8 mouse cellular contexts compared by ENCODE assay signal in genomic region chr13:107021461-107022265, GRCm38 (mm10). TPM values are rescaled to one million over a fixed set of nuclear protein-coding genes. Genes with fewer than 3 reads are reported as not detected.
DNase-seq lines count a peak whose midpoint lies in the region; ATAC-seq lines count a peak whose summit lies in the region.

Gene Kif2a, minus strand, starts transcription at chr13:107022126.

- peak; percentile 42 for ATAC-seq in CD4-positive, CD25-positive, alpha-beta regulatory T cell, adult 4 months
- peak; percentile 67 for ATAC-seq in forebrain, embryonic 13.5 days
- ATAC-seq in neural tube, embryonic 15.5 days (ENCODE audit: low FRiP score): peak; percentile 72

- no peaks in the 10 kb centered on the region for H3K27me3 ChIP-seq in forebrain, embryonic 13.5 days
- no peaks in the 10 kb centered on the region for H3K27me3 ChIP-seq in neural tube, embryonic 15.5 days (replicated peaks)

- H3K27ac ChIP-seq in brown adipose tissue, adult 24 weeks (replicated peaks; ENCODE audit: low read depth, low read length): peak within 1 kb of the TSS; percentile 73
- H3K27ac ChIP-seq in forebrain, embryonic 13.5 days: peak within 1 kb of the TSS; percentile 96
- peak within 1 kb of the TSS; percentile 98 for H3K27ac ChIP-seq in neural tube, embryonic 15.5 days (replicated peaks)

- intact Hi-C loops in heart, postnatal 10 days (cut with DNase I): loop anchor here (2.0 to 5.0 kb wide), 2 partner anchors 74 to 79 kb away; partner anchors contain the start of gene Dimt1

- H3K9me3 ChIP-seq in forebrain, embryonic 13.5 days (replicated peaks): no peaks in the 10 kb centered on the region
- H3K9me3 ChIP-seq in neural tube, embryonic 15.5 days (replicated peaks): no peaks in the 10 kb centered on the region

- peak within 1 kb of the TSS; percentile 98 for H3K4me3 ChIP-seq in brown adipose tissue, adult 24 weeks (ENCODE audit: insufficient read depth, low read depth, low read length)
- peak within 1 kb of the TSS; percentile 91 for H3K4me3 ChIP-seq in forebrain, embryonic 13.5 days
- peak within 1 kb of the TSS; percentile 93 for H3K4me3 ChIP-seq in neural tube, embryonic 15.5 days (replicated peaks)

- peak within 1 kb of the TSS; percentile 72 for H3K4me2 ChIP-seq in forebrain, embryonic 13.5 days
- H3K4me2 ChIP-seq in neural tube, embryonic 15.5 days: peak within 1 kb of the TSS; percentile 88

- WGBS in forebrain, embryonic 13.5 days: under 1% methylated on average over 73 of the region's 87 CpGs
- WGBS in neural tube, embryonic 15.5 days: under 1% methylated on average over 70 of the region's 87 CpGs

- peak within 1 kb of the TSS; percentile 98 for H3K9ac ChIP-seq in forebrain, embryonic 13.5 days
- H3K9ac ChIP-seq in neural tube, embryonic 15.5 days (replicated peaks): peak within 1 kb of the TSS; percentile 89

- peak; percentile 57 to 64 for DNase-seq in heart, postnatal 10 days
- peak; percentile 63 to 75 for DNase-seq in kidney, postnatal 4 days
- DNase-seq in lung, adult 18-20 months: peak; percentile 43 to 46
- DNase-seq in testis, postnatal 14 days (ENCODE audit: low spot score): peak; percentile 64

- no peaks in the 10 kb centered on the region for H3K4me1 ChIP-seq in brown adipose tissue, adult 24 weeks (ENCODE audit: control insufficient read depth, insufficient read depth, insufficient read length, low read length)
- H3K4me1 ChIP-seq in forebrain, embryonic 13.5 days: peaks cover 26% of the 10 kb centered on the region
- H3K4me1 ChIP-seq in neural tube, embryonic 15.5 days: peaks cover 27% of the 10 kb centered on the region

- H3K36me3 ChIP-seq in forebrain, embryonic 13.5 days (ENCODE audit: poor library complexity, severe bottlenecking): peaks cover 8% of the 10 kb centered on the region; the same call in 1 of the 2 replicates
- no peaks in the 10 kb centered on the region for H3K36me3 ChIP-seq in neural tube, embryonic 15.5 days

RNA-seq across cellular contexts. Expression of gene Kif2a, which starts in this region (rescaled TPM):
- 10 to 100 TPM; 11.0 to 15.2 TPM for polyA plus RNA-seq in CD4-positive, CD25-positive, alpha-beta regulatory T cell, adult 4 months (2017; shearing (Covaris generic))
- 12.9 and 24.2 TPM in 2 replicates for polyA plus RNA-seq in brown adipose tissue, adult 24 weeks (2012; ENCODE audit: insufficient read depth, insufficient read length, missing spikeins)
- polyA plus RNA-seq in forebrain, embryonic 13.5 days (2015; fragmentation: Nextera tagmentation; extraction: Ambion mirVana): 30.1 and 37.4 TPM in 2 replicates
- total RNA-seq in heart, postnatal 10 days (2021): 10 to 100 TPM; 38.7 to 44.9 TPM
- polyA plus RNA-seq in neural tube, embryonic 15.5 days (2015; fragmentation: Nextera tagmentation; extraction: Ambion mirVana): 48.6 and 79.7 TPM in 2 replicates

Comparison
In these comparisons a context has a peak if more than half of its experiments do, and no peak if none do; other contexts are left out.
1. Peak in every context shown above with its lines: DNase-seq, ATAC-seq, H3K4me3 ChIP-seq and H3K27ac ChIP-seq.